15 mouse cellular contexts compared by ENCODE assay signal in the genomic region with DNA sequence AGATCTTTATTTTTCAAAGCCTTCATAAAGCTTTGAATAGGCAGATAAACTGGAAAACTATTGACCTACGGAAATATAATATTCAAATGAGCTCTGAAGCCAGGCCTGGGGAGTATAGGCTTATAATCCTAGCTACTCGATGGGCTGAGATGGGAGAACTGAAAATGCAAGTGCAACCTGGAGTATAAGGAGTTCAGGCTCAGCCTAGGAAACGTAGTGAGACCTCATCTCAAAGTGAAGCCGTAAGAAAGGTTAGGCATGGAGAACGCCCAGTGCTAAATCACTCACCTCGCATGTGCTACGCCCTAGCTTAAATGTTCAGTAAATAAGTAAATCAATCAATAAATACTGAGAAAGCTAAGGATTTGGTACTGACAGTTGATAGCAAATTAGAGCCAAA.
DNase-seq lines count a peak whose midpoint lies in the region; ATAC-seq and TF ChIP-seq lines count a peak whose summit lies in the region.
"Had no signal": no experiment of that assay in that cellular context is flagged by ENCODE, and none has a peak within 500 bp of the region (broad histone marks: within the 10 kb centered on the region; RNA-seq: fewer than 3 reads in every experiment).

No protein-coding gene starts in this region.

- TF ChIP-seq EP300 in stomach, postnatal 0 days (optimal IDR thresholded peaks at IDR 0.05) = no peak

- ATAC-seq in hindbrain, embryonic 13.5 days (ENCODE audit: low FRiP score) = no peak
- ATAC-seq in forebrain, embryonic 14.5 days = no peak
- ATAC-seq in midbrain, embryonic 14.5 days (ENCODE audit: low FRiP score, low TSS enrichment) = no peak
- no peak for ATAC-seq in stomach, postnatal 0 days (ENCODE audit: low FRiP score, low TSS enrichment)
- ATAC-seq: liver, postnatal 0 days had no signal

- WGBS in hindbrain, embryonic 13.5 days = 77% methylated on average over 7 of the region's 7 CpGs
- 91% methylated on average over 7 of the region's 7 CpGs for WGBS in hindbrain, embryonic 10.5 days
- WGBS in forebrain, embryonic 14.5 days = 83% methylated on average over 7 of the region's 7 CpGs
- 59% methylated on average over 7 of the region's 7 CpGs for WGBS in midbrain, embryonic 14.5 days
- WGBS in stomach, postnatal 0 days = 62% methylated on average over 7 of the region's 7 CpGs

- H3K4me1 ChIP-seq in hindbrain, embryonic 13.5 days (replicated peaks) = peaks cover 69% of the 10 kb centered on the region
- H3K4me1 ChIP-seq in hindbrain, embryonic 10.5 days (replicated peaks) = peaks cover 28% of the 10 kb centered on the region
- peaks cover 52% of the 10 kb centered on the region for H3K4me1 ChIP-seq in forebrain, embryonic 14.5 days (ENCODE audit: control insufficient read depth, insufficient read depth, low read length)
- peaks cover 75% of the 10 kb centered on the region for H3K4me1 ChIP-seq in midbrain, embryonic 14.5 days (ENCODE audit: control insufficient read depth, insufficient read depth, low read length)
- H3K4me1 ChIP-seq in stomach, postnatal 0 days (replicated peaks; ENCODE audit: control insufficient read depth, insufficient read depth) = no peaks in the 10 kb centered on the region; the same call in 1 of the 2 replicates

- no peak overlapping the region for H3K4me2 ChIP-seq in hindbrain, embryonic 13.5 days
- no peak overlapping the region for H3K4me2 ChIP-seq in forebrain, embryonic 14.5 days (ENCODE audit: low read length)
- H3K4me2 ChIP-seq in midbrain, embryonic 14.5 days (ENCODE audit: low read length) = no peak overlapping the region
- no peak overlapping the region for H3K4me2 ChIP-seq in stomach, postnatal 0 days (replicated peaks; ENCODE audit: low read depth)

- H3K9ac ChIP-seq in hindbrain, embryonic 13.5 days = no peak overlapping the region
- H3K9ac ChIP-seq in forebrain, embryonic 14.5 days (ENCODE audit: low read length) = no peak overlapping the region
- no peak overlapping the region for H3K9ac ChIP-seq in midbrain, embryonic 14.5 days (replicated peaks; ENCODE audit: low read length)
- H3K9ac ChIP-seq in stomach, postnatal 0 days (ENCODE audit: low read length) = no peak overlapping the region
- H3K9ac ChIP-seq: liver, postnatal 0 days had no signal

- no peaks in the 10 kb centered on the region for H3K27me3 ChIP-seq in hindbrain, embryonic 13.5 days
- H3K27me3 ChIP-seq in hindbrain, embryonic 10.5 days (ENCODE audit: insufficient read depth, poor library complexity, severe bottlenecking) = no peaks in the 10 kb centered on the region
- no peaks in the 10 kb centered on the region for H3K27me3 ChIP-seq in forebrain, embryonic 14.5 days (replicated peaks; ENCODE audit: control insufficient read depth, insufficient read depth, low read length)
- H3K27me3 ChIP-seq in midbrain, embryonic 14.5 days (ENCODE audit: control insufficient read depth, insufficient read depth, low read length) = no peaks in the 10 kb centered on the region
- no peaks in the 10 kb centered on the region for H3K27me3 ChIP-seq in stomach, postnatal 0 days (ENCODE audit: control insufficient read depth, insufficient read depth, low read length)

- no peak for TF ChIP-seq CTCF in brain, embryonic 14.5 days (IDR thresholded peaks at IDR 0.05; ENCODE audit: borderline replicate concordance, extremely low read depth, insufficient read depth, insufficient read length)
- TF ChIP-seq CTCF in stomach, postnatal 0 days (IDR thresholded peaks at IDR 0.05; ENCODE audit: low read depth) = no peak

- no peaks in the 10 kb centered on the region for H3K9me3 ChIP-seq in hindbrain, embryonic 13.5 days
- H3K9me3 ChIP-seq in hindbrain, embryonic 10.5 days = no peaks in the 10 kb centered on the region
- no peaks in the 10 kb centered on the region for H3K9me3 ChIP-seq in forebrain, embryonic 14.5 days (replicated peaks; ENCODE audit: control insufficient read depth, low read length)
- no peaks in the 10 kb centered on the region for H3K9me3 ChIP-seq in midbrain, embryonic 14.5 days (ENCODE audit: control insufficient read depth, low read length)
- no peaks in the 10 kb centered on the region for H3K9me3 ChIP-seq in stomach, postnatal 0 days (ENCODE audit: control insufficient read depth, low read length)

- H3K36me3 ChIP-seq in hindbrain, embryonic 13.5 days = peaks cover 46% of the 10 kb centered on the region
- H3K36me3 ChIP-seq in hindbrain, embryonic 10.5 days = peaks cover 46% of the 10 kb centered on the region
- peaks cover 56% of the 10 kb centered on the region for H3K36me3 ChIP-seq in forebrain, embryonic 14.5 days (ENCODE audit: control insufficient read depth, insufficient read depth, low read length)
- peaks cover 45% of the 10 kb centered on the region for H3K36me3 ChIP-seq in midbrain, embryonic 14.5 days (ENCODE audit: control insufficient read depth, insufficient read depth, low read length)
- H3K36me3 ChIP-seq in stomach, postnatal 0 days (ENCODE audit: control insufficient read depth, insufficient read depth, low read length) = no peaks in the 10 kb centered on the region; the same call in 1 of the 2 replicates

- H3K4me3 ChIP-seq in hindbrain, embryonic 13.5 days = no peak overlapping the region
- no peak overlapping the region for H3K4me3 ChIP-seq in hindbrain, embryonic 10.5 days
- H3K4me3 ChIP-seq in forebrain, embryonic 14.5 days (ENCODE audit: low read depth, low read length) = no peak overlapping the region
- no peak overlapping the region for H3K4me3 ChIP-seq in midbrain, embryonic 14.5 days (replicated peaks; ENCODE audit: low read depth, low read length)
- H3K4me3 ChIP-seq in stomach, postnatal 0 days (ENCODE audit: low read depth, low read length) = no peak overlapping the region

- DNase-seq in hindbrain, embryonic 10.5 days (ENCODE audit: low spot score) = no peak
- peak; percentile 43 for DNase-seq in brain, embryonic 14.5 days (ENCODE audit: low read depth)
- peak; percentile 35 for DNase-seq in forebrain, embryonic 14.5 days (ENCODE audit: low spot score)
- DNase-seq in midbrain, embryonic 14.5 days = peak; percentile 53
- DNase-seq in adrenal gland, adult 2 months = no peak
- no peak for DNase-seq in stomach, postnatal 0 days (ENCODE audit: low spot score)
- DNase-seq in urinary bladder, adult 2 months (ENCODE audit: low spot score) = no peak
- DNase-seq: cerebellum, postnatal 10 days; kidney, adult 8-10 months; kidney, postnatal 4 days; liver; liver, postnatal 0 days; right cerebral cortex, postnatal 14 days; thymus, postnatal 36 days had no signal

- peak overlapping the region; percentile 77 for H3K27ac ChIP-seq in hindbrain, embryonic 13.5 days
- H3K27ac ChIP-seq in hindbrain, embryonic 10.5 days = no peak overlapping the region
- peak overlapping the region; percentile 56 for H3K27ac ChIP-seq in forebrain, embryonic 14.5 days (ENCODE audit: low read depth, low read length)
- H3K27ac ChIP-seq in midbrain, embryonic 14.5 days (replicated peaks; ENCODE audit: low read depth, low read length) = peak overlapping the region; percentile 32
- no peak overlapping the region for H3K27ac ChIP-seq in stomach, postnatal 0 days (replicated peaks)

- no peak for TF ChIP-seq POLR2A in brain, embryonic 14.5 days (IDR thresholded peaks at IDR 0.05; ENCODE audit: borderline replicate concordance, extremely low read depth, insufficient read depth, insufficient read length, poor library complexity, severe bottlenecking)

Comparison
In these comparisons a context has a peak if more than half of its experiments do, and no peak if none do; other contexts are left out.
1. H3K27ac ChIP-seq: peak in hindbrain, embryonic 13.5 days (single experiment), forebrain, embryonic 14.5 days (single experiment) and midbrain, embryonic 14.5 days (single experiment); none in hindbrain, embryonic 10.5 days (single experiment) and stomach, postnatal 0 days (single experiment).
2. DNase-seq: peak in brain, embryonic 14.5 days (single experiment), forebrain, embryonic 14.5 days (single experiment) and midbrain, embryonic 14.5 days (single experiment); none in hindbrain, embryonic 10.5 days (single experiment), adrenal gland, adult 2 months (single experiment), stomach, postnatal 0 days (single experiment) and urinary bladder, adult 2 months (single experiment).